Mouse (Mus musculus) intestine, postnatal 0 days (tissue): ENCODE results near the gene Gm49378. TPM values are rescaled to one million over a fixed set of nuclear protein-coding genes. Genes with fewer than 3 reads are reported as not detected.
A peak's percentile ranks its signal among the peaks of the same experiment; 100 is the strongest.

Experiments
- ATAC-seq: fragments of 200-750 bp; cut with Nextera tagmentation; 2 replicates; pipeline ENCODE4 v1.8.0; 2017; ENCODE audit warnings: mild to moderate bottlenecking, moderate TSS enrichment, moderate library complexity
- H3K27ac ChIP-seq: fragments of 300-500 bp; sonication (generic); 2 replicates; pipeline ENCODE4 v1.5.1; 2014; ENCODE audit warnings: mild to moderate bottlenecking, low read depth, low read length, moderate library complexity
- H3K27me3 ChIP-seq: fragments of 300-500 bp; sonication (generic); replicated peaks from 2 replicates; pipeline ENCODE4 v1.6.1; 2014; ENCODE audit warnings: low read length, mixed read lengths; ENCODE audit not compliant: control insufficient read depth, insufficient read depth
- H3K36me3 ChIP-seq: fragments of 300-500 bp; sonication (generic); 2 replicates; pipeline ENCODE4 v1.6.1; 2014; ENCODE audit warnings: mild to moderate bottlenecking, moderate library complexity; ENCODE audit not compliant: control insufficient read depth, insufficient read depth
- H3K4me1 ChIP-seq: fragments of 300-500 bp; sonication (generic); replicated peaks from 2 replicates; pipeline ENCODE4 v1.6.1; 2014; ENCODE audit warnings: antibody characterized with exemption, low read length, mixed read lengths; ENCODE audit not compliant: control insufficient read depth, insufficient read depth
- H3K4me2 ChIP-seq: fragments of 300-500 bp; sonication (generic); replicated peaks from 2 replicates; pipeline ENCODE4 v1.6.1; 2014; ENCODE audit warnings: low read depth, mild to moderate bottlenecking, moderate library complexity
- H3K4me3 ChIP-seq: fragments of 300-500 bp; sonication (generic); 2 replicates; pipeline ENCODE4 v1.5.1; 2014; ENCODE audit warnings: low read depth, low read length
- H3K9ac ChIP-seq: fragments of 300-500 bp; sonication (generic); 2 replicates; pipeline ENCODE4 v1.6.1; 2014; ENCODE audit warnings: mild to moderate bottlenecking, low read depth, low read length
- H3K9me3 ChIP-seq: fragments of 300-500 bp; sonication (generic); 2 replicates; pipeline ENCODE4 v1.6.1; 2016; ENCODE audit warnings: mixed run types; ENCODE audit not compliant: control insufficient read depth
- CTCF ChIP-seq: sonication (generic); IDR thresholded peaks from 2 replicates; pipeline ENCODE4 v1.5.1; 2016; ENCODE audit warnings: low read depth, mild to moderate bottlenecking, control low read depth, antibody characterized with exemption, moderate library complexity
- WGBS: fragments of 180-500 bp; shearing (Covaris S2); extraction: QIAGEN DNeasy Blood & Tissue Kit; methylation state at CpG from one replicate; pipeline ENCODE4 v1.1.7; 2014; 5-methylcytosine and 5-hydroxymethylcytosine counted together
- polyA plus RNA-seq: library from polyadenylated mRNA; unstranded; fragments of >200 nt; fragmentation: Nextera tagmentation; extraction: Ambion mirVana; gene quantifications from 2 replicates; pipeline ENCODE4 v1.2.1, GENCODE M21; 2015

Gene Gm49378
- polyA plus RNA-seq, 1 experiment from 2014 or later: 2.3 TPM

DNA sequence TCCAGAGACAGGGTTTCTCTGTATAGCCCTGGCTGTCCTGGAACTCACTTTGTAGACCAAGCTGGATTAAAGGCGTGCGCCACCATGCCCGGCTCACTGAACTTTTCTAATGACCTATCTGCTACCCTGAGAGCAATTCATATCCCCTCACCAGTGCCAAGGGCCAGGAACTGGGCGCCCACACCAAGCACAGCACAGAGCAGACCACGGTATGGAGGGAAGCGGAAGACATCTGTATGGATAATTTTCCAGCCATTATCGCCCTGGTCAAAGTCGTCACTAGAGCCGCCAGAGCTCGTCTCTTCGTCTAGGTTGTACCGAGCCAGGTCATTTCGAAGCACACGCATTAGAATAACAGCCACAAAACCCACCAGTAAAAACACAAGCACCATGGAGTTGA lies 3.1 kb upstream of the Gm49378 start:
- 96% methylated on average over 14 of the region's 14 CpGs for WGBS
- Histone ChIP-seq H3K4me2 (no peak overlapping the region), H3K27ac (no peak overlapping the region), H3K9me3 (no peaks in the 10 kb centered on the region), H3K27me3 (no peaks in the 10 kb centered on the region), H3K36me3 (peaks cover 35% of the 10 kb centered on the region), H3K4me1 (no peaks in the 10 kb centered on the region), H3K4me3 (no peak overlapping the region), H3K9ac (no peak overlapping the region)
- no peak for ATAC-seq
- no peak for TF ChIP-seq CTCF

DNA sequence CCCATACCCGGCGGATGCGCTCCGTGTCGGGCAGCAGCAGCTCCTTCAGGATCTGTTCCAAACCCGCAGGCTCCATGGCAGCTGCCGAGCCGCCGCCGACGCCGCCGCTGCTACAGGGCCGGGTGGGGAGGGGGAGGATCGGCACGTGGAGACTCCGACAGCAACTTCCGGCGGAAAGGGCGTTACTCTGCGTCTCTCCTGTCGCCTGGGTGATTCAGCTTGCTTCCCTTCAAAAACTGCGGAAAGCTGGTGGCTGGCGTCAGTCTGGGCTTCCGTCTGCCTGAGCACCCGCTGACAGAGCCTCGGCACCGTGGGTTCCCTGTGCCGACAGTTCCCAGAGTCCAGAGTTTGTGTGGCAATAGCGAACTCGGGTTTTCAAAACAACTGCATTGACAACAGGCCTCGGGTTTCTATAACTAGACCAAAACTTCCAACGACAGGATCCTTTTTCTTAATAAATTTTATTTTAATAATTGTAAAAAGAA lies 2.1 kb downstream of the Gm49378 start, which contains the start of gene Ipo4:
TSS of gene Ipo4 (minus strand) at position 435 of the 485 bp plus-strand sequence.
- no peak for TF ChIP-seq CTCF
- Histone ChIP-seq H3K27ac (0 out of 2 replicates have a peak within 1 kb of the TSS, but pooled peaks have one; percentile 15), H3K36me3 (peaks cover 66% of the 10 kb centered on the region), H3K4me2 (peak within 1 kb of the TSS; percentile 98), H3K4me1 (peaks cover 5% of the 10 kb centered on the region; the same call in 1 of the 2 replicates), H3K9me3 (no peaks in the 10 kb centered on the region), H3K4me3 (peak within 1 kb of the TSS; percentile 58), H3K27me3 (no peaks in the 10 kb centered on the region), H3K9ac (peak within 1 kb of the TSS; percentile 68)
- peak; percentile 71 for ATAC-seq
- 1% methylated on average over 33 of the region's 33 CpGs for WGBS

GRCm38 (mm10) chr14:55634874-55635522 lies 2.7 kb downstream of the Gm49378 start:
- Histone ChIP-seq H3K9me3 (no peaks in the 10 kb centered on the region), H3K4me1 (peaks cover 5% of the 10 kb centered on the region; the same call in 1 of the 2 replicates), H3K27ac (0 out of 2 replicates have a peak overlapping the region, but pooled peaks have one; percentile 15), H3K27me3 (no peaks in the 10 kb centered on the region), H3K4me3 (peak overlapping the region; percentile 58), H3K36me3 (peaks cover 66% of the 10 kb centered on the region), H3K4me2 (peak overlapping the region; percentile 98), H3K9ac (peak overlapping the region; percentile 68)
- 5% methylated on average over 23 of the region's 23 CpGs for WGBS
- TF ChIP-seq CTCF: peak; percentile 15; the same call in 1 of the 2 replicates
- peak; percentile 28 for ATAC-seq

DNA sequence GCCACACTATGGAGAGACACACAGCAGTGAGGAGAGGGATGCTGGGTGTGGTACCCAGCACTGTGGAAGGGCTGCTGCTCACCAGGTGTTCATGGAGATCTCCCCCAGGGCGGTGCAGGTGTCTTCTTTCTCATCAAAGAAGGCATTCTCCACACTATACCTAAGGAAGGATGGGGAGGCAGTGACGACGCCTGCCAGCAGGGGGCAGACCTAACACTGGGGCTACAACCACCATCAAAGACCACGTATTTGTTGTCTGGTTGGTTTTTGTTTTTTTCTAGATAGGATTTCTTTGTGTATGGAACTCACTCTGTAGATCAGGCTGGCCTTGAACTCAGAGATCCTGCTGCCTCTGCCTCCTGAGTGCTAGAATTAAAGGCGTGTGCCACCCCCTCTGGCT lies 8.4 kb downstream of the Gm49378 start:
- H3K4me3 ChIP-seq: no peak overlapping the region
- peak; percentile 88 for TF ChIP-seq CTCF
- H3K36me3 ChIP-seq: peaks cover 92% of the 10 kb centered on the region
- ATAC-seq: no peak
- H3K4me2 ChIP-seq: no peak overlapping the region
- no peak overlapping the region for H3K9ac ChIP-seq
- 50% methylated on average over 5 of the region's 5 CpGs for WGBS
- H3K27ac ChIP-seq: no peak overlapping the region
- no peaks in the 10 kb centered on the region for H3K9me3 ChIP-seq
- no peaks in the 10 kb centered on the region for H3K27me3 ChIP-seq
- no peaks in the 10 kb centered on the region for H3K4me1 ChIP-seq

DNA sequence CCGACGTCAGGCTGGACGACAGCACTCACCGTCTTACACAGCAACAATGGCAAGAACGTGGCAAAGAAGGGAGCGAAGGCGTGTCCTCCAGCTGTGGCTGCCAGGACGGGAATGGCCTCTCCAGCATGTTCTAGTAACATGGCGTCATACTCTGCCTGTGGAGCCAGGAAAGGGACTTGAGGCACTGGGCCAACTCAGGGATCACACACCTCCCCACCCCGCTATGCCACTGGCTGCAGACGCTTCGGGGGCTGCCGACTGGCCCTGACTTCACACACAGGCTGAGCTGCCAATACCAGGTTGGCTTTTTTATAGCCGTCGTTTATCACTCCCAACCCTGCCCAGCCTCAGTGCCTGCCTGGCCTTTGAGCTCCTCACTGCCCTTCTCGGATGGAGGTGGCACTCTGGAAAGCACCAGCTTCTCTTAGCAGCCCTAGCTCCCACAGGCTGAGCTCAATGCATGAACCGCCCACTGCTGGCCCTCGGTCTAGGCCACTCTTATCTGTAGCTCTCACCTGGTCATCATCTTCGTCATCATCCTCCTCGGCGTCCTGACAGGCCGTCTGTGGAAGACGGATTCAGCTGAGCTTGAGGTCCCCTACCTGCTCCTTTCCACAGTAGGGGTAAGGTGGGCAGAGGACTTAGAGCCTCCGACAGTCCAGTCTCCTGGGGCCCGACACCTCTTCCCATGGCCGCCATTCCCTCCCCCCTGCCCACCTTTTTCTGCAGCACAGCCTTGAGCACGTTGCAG lies 9.4 kb downstream of the Gm49378 start:
- Histone ChIP-seq H3K4me1 (no peaks in the 10 kb centered on the region), H3K9ac (no peak overlapping the region), H3K27me3 (no peaks in the 10 kb centered on the region), H3K4me2 (no peak overlapping the region), H3K4me3 (no peak overlapping the region), H3K9me3 (no peaks in the 10 kb centered on the region), H3K27ac (0 out of 2 replicates have a peak overlapping the region, but pooled peaks have one; percentile 7), H3K36me3 (peaks cover 83% of the 10 kb centered on the region)
- TF ChIP-seq CTCF: no peak
- ATAC-seq: no peak
- WGBS: 75% methylated on average over 27 of the region's 27 CpGs
